Mouse (Mus musculus) embryonic facial prominence, embryonic 10.5 days (tissue): Measurements from ENCODE around the gene Gm1043. TPM values are rescaled to one million over a fixed set of nuclear protein-coding genes. Genes with fewer than 3 reads are reported as not detected.

Experiments used
- DNase-seq: peaks from one replicate; pipeline ENCODE4 v3.0.0-alpha.2; 2017; ENCODE audit warnings: low spot score
- H3K27ac ChIP-seq: fragments of 300-500 bp; sonication (generic); replicated peaks from 2 replicates; pipeline ENCODE4 v1.5.1; 2016; ENCODE audit warnings: mild to moderate bottlenecking
- H3K27me3 ChIP-seq: fragments of 300-500 bp; sonication (generic); replicated peaks from 2 replicates; pipeline ENCODE4 v1.6.1; 2016; ENCODE audit warnings: low read depth, mild to moderate bottlenecking; ENCODE audit not compliant: poor library complexity, severe bottlenecking
- H3K36me3 ChIP-seq: fragments of 300-500 bp; sonication (generic); replicated peaks from 2 replicates; pipeline ENCODE4 v1.6.1; 2016; ENCODE audit warnings: mild to moderate bottlenecking, moderate library complexity
- H3K4me1 ChIP-seq: fragments of 300-500 bp; sonication (generic); 2 replicates; pipeline ENCODE4 v1.6.1; 2016
- H3K4me3 ChIP-seq: fragments of 300-500 bp; sonication (generic); 2 replicates; pipeline ENCODE4 v1.5.1; 2016; ENCODE audit warnings: mild to moderate bottlenecking, moderate library complexity
- H3K9me3 ChIP-seq: fragments of 300-500 bp; sonication (generic); 2 replicates; pipeline ENCODE4 v1.6.1; 2016; ENCODE audit warnings: mild to moderate bottlenecking
- WGBS: fragments of 180-500 bp; shearing (Covaris S2); methylation state at CpG from one replicate; pipeline ENCODE4 v1.1.7; 2016; 5-methylcytosine and 5-hydroxymethylcytosine counted together
- polyA plus RNA-seq: library from polyadenylated mRNA; unstranded; fragments of >200 nt; fragmentation: Nextera tagmentation; extraction: Ambion mirVana; gene quantifications from 2 replicates; pipeline ENCODE4 v1.2.1, GENCODE M21; 2016

Gene Gm1043
- polyA plus RNA-seq, 1 experiment from 2014 or later: not detected

DNA sequence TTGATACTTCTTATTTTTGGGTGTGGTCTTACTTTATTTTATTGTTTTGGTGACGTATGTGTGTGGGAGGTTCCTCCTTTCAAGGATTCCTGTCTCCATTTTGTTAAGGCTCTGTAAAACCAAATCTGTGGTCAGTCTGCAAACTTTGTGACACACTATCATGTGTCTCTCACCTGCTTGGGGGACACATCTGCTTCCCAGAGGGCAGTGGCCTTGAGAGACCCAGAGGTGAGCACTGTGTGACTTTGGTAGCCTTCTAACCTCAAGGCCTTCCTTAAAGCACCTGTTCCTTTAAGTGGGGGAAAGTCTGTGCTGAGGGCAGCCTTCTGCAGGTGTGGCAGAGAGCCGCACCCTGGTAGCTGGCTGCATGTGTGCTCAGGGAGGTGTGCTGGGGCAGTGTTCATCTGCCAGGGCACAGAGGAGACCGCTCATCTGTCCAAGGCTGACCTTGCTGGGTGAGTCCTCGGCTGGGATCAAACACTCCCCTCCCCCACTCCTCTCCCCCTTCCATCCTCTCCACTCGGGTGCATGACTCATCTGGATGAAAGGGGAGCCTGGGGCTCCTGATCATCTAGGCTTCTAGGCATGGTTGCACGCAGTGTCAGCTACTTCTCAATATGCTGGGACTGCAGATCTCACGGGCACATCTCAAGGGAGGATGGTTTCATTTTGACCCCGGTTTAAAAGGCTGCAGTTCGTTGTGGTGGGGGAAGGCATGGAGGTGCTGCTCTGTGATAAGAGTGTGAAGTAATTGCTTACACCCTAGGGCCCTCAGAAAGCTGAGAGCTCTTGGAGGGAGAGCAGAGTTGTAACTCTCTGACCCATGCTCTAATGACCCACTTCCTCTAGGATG is 34.4 kb upstream of the Gm1043 start:
- Histone ChIP-seq H3K9me3 (no peaks in the 10 kb centered on the region), H3K27me3 (peaks cover 4% of the 10 kb centered on the region; the same call in 1 of the 2 replicates), H3K4me1 (peaks cover 15% of the 10 kb centered on the region), H3K27ac (no peak overlapping the region), H3K4me3 (no peak overlapping the region), H3K36me3 (no peaks in the 10 kb centered on the region)
- WGBS: 56% methylated on average over 9 of the region's 9 CpGs
- no peak for DNase-seq

- Histone ChIP-seq H3K9me3 (no peaks in the 10 kb centered on the region), H3K27me3 (peaks cover 4% of the 10 kb centered on the region; the same call in 1 of the 2 replicates), H3K4me3 (no peak overlapping the region), H3K4me1 (peaks cover 15% of the 10 kb centered on the region), H3K36me3 (no peaks in the 10 kb centered on the region), H3K27ac (no peak overlapping the region)
- DNase-seq: no peak
- WGBS: 84% methylated on average over 16 of the region's 16 CpGs
Observed at GRCm38 (mm10) chr5:37051374-37052100, 33.6 kb upstream of the Gm1043 start.

GRCm38 (mm10) chr5:37052846-37053245 is 32.3 kb upstream of the Gm1043 start:
- no peaks in the 10 kb centered on the region for H3K36me3 ChIP-seq
- WGBS: 88% methylated on average over 5 of the region's 5 CpGs
- peaks cover 15% of the 10 kb centered on the region for H3K4me1 ChIP-seq
- no peaks in the 10 kb centered on the region for H3K27me3 ChIP-seq
- DNase-seq: no peak
- H3K9me3 ChIP-seq: no peaks in the 10 kb centered on the region
- H3K4me3 ChIP-seq: no peak overlapping the region
- H3K27ac ChIP-seq: no peak overlapping the region

- no peak for DNase-seq
- no peaks in the 10 kb centered on the region for H3K36me3 ChIP-seq
- H3K4me3 ChIP-seq: no peak overlapping the region
- no peak overlapping the region for H3K27ac ChIP-seq
- no peaks in the 10 kb centered on the region for H3K9me3 ChIP-seq
- no peaks in the 10 kb centered on the region for H3K27me3 ChIP-seq
- WGBS: 88% methylated on average over 1 of the region's 1 CpGs
- H3K4me1 ChIP-seq: peaks cover 6% of the 10 kb centered on the region
Observed at GRCm38 (mm10) chr5:37055789-37056188, 29.4 kb upstream of the Gm1043 start.

- DNase-seq: no peak
- Histone ChIP-seq H3K4me3 (no peak overlapping the region), H3K4me1 (0 out of 2 replicates have a peak, but pooled peaks cover 3% of the 10 kb centered on the region), H3K9me3 (no peaks in the 10 kb centered on the region), H3K27me3 (no peaks in the 10 kb centered on the region), H3K36me3 (no peaks in the 10 kb centered on the region), H3K27ac (no peak overlapping the region)
- WGBS: 81% methylated on average over 3 of the region's 3 CpGs
Observed at GRCm38 (mm10) chr5:37056471-37056870, 28.7 kb upstream of the Gm1043 start.

- Histone ChIP-seq H3K27me3 (no peaks in the 10 kb centered on the region), H3K36me3 (no peaks in the 10 kb centered on the region), H3K27ac (no peak overlapping the region), H3K4me1 (peaks cover 13% of the 10 kb centered on the region), H3K4me3 (no peak overlapping the region), H3K9me3 (no peaks in the 10 kb centered on the region)
- WGBS: 88% methylated on average over 8 of the region's 8 CpGs
- no peak for DNase-seq
Observed at GRCm38 (mm10) chr5:37061612-37062011, 23.6 kb upstream of the Gm1043 start.

GRCm38 (mm10) chr5:37064454-37065449 is 20.4 kb upstream of the Gm1043 start:
- Histone ChIP-seq H3K4me3 (no peak overlapping the region), H3K27ac (no peak overlapping the region), H3K36me3 (no peaks in the 10 kb centered on the region), H3K9me3 (no peaks in the 10 kb centered on the region), H3K4me1 (peaks cover 13% of the 10 kb centered on the region), H3K27me3 (no peaks in the 10 kb centered on the region)
- no peak for DNase-seq
- 68% methylated on average over 13 of the region's 13 CpGs for WGBS

DNA sequence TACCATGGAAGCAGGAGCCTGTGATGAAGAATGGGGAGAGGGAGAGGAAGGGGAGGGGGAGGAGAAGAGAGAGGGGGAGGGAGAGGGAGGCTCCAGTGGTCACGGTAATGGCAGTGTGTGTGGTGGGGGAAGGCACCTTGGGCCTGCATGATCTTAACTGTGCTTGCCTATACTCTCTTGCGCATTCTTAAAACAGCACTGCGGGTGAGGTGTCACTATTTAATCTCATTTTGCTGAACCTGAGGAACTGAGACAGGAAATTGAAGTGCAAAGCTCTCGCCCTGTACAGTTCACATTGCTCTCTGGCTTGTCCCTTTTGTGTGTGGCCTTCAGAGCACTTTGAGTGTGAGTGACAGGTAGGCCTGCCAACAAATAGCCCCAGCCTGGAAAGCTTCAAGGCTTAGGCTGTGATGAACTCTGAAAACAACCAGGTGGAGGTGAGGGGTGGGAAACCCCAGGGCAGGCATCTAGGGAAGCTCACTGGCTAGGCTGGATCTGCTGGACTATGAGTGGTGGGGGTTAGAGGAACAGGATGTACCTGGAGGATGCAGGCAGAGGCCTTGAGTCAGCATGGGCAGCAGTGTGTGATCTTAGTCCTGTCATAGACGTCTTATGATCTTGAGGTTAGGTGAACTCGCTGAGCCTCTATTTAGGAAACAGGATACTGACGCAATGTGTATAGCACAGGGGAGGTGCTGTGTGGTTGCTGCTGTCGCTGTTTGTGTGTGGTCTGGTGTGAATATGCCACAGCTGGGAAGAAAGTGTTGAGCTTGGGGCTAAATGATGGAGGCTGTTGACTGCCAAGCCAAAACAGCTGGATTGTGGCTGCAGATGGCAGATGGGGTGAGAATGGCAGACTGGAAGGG is 18.2 kb upstream of the Gm1043 start:
- H3K9me3 ChIP-seq: no peaks in the 10 kb centered on the region
- 74% methylated on average over 8 of the region's 8 CpGs for WGBS
- H3K4me3 ChIP-seq: no peak overlapping the region
- H3K27me3 ChIP-seq: no peaks in the 10 kb centered on the region
- DNase-seq: no peak
- H3K36me3 ChIP-seq: no peaks in the 10 kb centered on the region
- no peak overlapping the region for H3K27ac ChIP-seq
- peaks cover 13% of the 10 kb centered on the region for H3K4me1 ChIP-seq

DNA sequence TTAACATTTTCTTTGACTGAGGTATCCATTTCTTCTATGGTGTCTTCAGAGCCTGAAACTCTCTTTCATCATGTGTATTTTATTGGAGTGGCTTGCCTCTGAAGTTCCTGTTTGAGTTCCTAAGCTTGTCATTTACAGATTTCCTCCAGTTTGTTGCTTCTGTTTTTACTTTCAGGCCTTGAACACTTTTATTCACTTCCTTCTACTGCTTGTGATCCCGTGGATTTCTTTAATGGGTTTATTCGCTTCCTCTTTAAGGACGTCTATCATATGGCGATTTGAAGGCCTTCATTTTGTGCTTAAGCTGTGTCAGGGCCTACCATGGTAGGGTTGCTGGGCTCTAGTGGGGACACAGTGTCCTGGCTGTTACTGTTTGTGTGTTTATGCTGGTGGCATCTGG is 11.5 kb upstream of the Gm1043 start:
- Histone ChIP-seq H3K4me1 (peaks cover 5% of the 10 kb centered on the region; the same call in 1 of the 2 replicates), H3K9me3 (no peaks in the 10 kb centered on the region), H3K27ac (no peak overlapping the region), H3K4me3 (no peak overlapping the region), H3K36me3 (no peaks in the 10 kb centered on the region), H3K27me3 (peaks cover 20% of the 10 kb centered on the region)
- WGBS: 90% methylated on average over 4 of the region's 4 CpGs
- no peak for DNase-seq

- H3K4me1 ChIP-seq: peaks cover 5% of the 10 kb centered on the region; the same call in 1 of the 2 replicates
- H3K36me3 ChIP-seq: no peaks in the 10 kb centered on the region
- H3K4me3 ChIP-seq: no peak overlapping the region
- DNase-seq: no peak
- 55% methylated on average over 12 of the region's 12 CpGs for WGBS
- no peaks in the 10 kb centered on the region for H3K9me3 ChIP-seq
- H3K27ac ChIP-seq: no peak overlapping the region
- peaks cover 20% of the 10 kb centered on the region for H3K27me3 ChIP-seq
Observed at GRCm38 (mm10) chr5:37076692-37077329, 8.4 kb upstream of the Gm1043 start.

- H3K27ac ChIP-seq: no peak overlapping the region
- DNase-seq: no peak
- no peaks in the 10 kb centered on the region for H3K9me3 ChIP-seq
- H3K4me1 ChIP-seq: peaks cover 10% of the 10 kb centered on the region
- H3K4me3 ChIP-seq: no peak overlapping the region
- WGBS: 45% methylated on average over 3 of the region's 3 CpGs
- H3K36me3 ChIP-seq: no peaks in the 10 kb centered on the region
- peaks cover 20% of the 10 kb centered on the region for H3K27me3 ChIP-seq
Observed at GRCm38 (mm10) chr5:37077330-37077698, 7.9 kb upstream of the Gm1043 start.
